Mouse (Mus musculus) heart, adult 8-10 months (tissue): ENCODE results near the gene Srgap1. TPM values are rescaled to one million over a fixed set of nuclear protein-coding genes. Genes with fewer than 3 reads are reported as not detected.

Source experiments
- DNase-seq: peaks from one replicate; pipeline ENCODE4 v3.0.0; 2022; ENCODE audit warnings: low spot score
- total RNA-seq, 4 experiments: library from RNA; stranded (reverse); gene quantifications; 2 replicates each; pipeline ENCODE4 v1.2.4; 2022

Srgap1 gene
- total RNA-seq, 4 experiments from 2014 or later: 1.1 to 1.8 (median 1.5) TPM

GRCm38 (mm10) chr10:121964114-121964513 lies 83.0 kb downstream of the Srgap1 start:
- DNase-seq: no peak

- DNase-seq: no peak
These were observed 85.1 kb downstream of the Srgap1 start for GRCm38 (mm10) chr10:121962053-121962452.

- DNase-seq: no peak
These were observed 85.8 kb downstream of the Srgap1 start for GRCm38 (mm10) chr10:121961121-121961893.

- no peak for DNase-seq
These were observed 88.4 kb downstream of the Srgap1 start for GRCm38 (mm10) chr10:121958741-121959140.

- DNase-seq: no peak
These were observed 90.6 kb downstream of the Srgap1 start for GRCm38 (mm10) chr10:121956505-121956904.

- DNase-seq: no peak
These were observed 91.4 kb downstream of the Srgap1 start for GRCm38 (mm10) chr10:121955730-121956129.

GRCm38 (mm10) chr10:121954877-121955276 lies 92.2 kb downstream of the Srgap1 start:
- DNase-seq: no peak

- no peak for DNase-seq
These were observed 94.1 kb downstream of the Srgap1 start for GRCm38 (mm10) chr10:121953041-121953440.

- DNase-seq: no peak
These were observed 100.9 kb downstream of the Srgap1 start for GRCm38 (mm10) chr10:121946173-121946572.

- no peak for DNase-seq
These were observed 115.2 kb downstream of the Srgap1 start for GRCm38 (mm10) chr10:121931909-121932308.

GRCm38 (mm10) chr10:121926094-121926493 lies 121.0 kb downstream of the Srgap1 start:
- no peak for DNase-seq

- no peak for DNase-seq
These were observed 128.1 kb downstream of the Srgap1 start for GRCm38 (mm10) chr10:121919016-121919415.

- no peak for DNase-seq
These were observed 128.5 kb downstream of the Srgap1 start for GRCm38 (mm10) chr10:121918579-121918978.

GRCm38 (mm10) chr10:121915530-121915929 lies 131.6 kb downstream of the Srgap1 start:
- no peak for DNase-seq

GRCm38 (mm10) chr10:121904137-121904536 lies 143.0 kb downstream of the Srgap1 start:
- peak; percentile 64 for DNase-seq

GRCm38 (mm10) chr10:121902651-121903050 lies 144.5 kb downstream of the Srgap1 start:
- no peak for DNase-seq

- no peak for DNase-seq
These were observed 146.3 kb downstream of the Srgap1 start for GRCm38 (mm10) chr10:121900772-121901171.

GRCm38 (mm10) chr10:121899706-121900105 lies 147.4 kb downstream of the Srgap1 start:
- DNase-seq: no peak

- DNase-seq: no peak
These were observed 149.2 kb downstream of the Srgap1 start for GRCm38 (mm10) chr10:121897835-121898370.

GRCm38 (mm10) chr10:121891390-121892067 lies 155.6 kb downstream of the Srgap1 start:
- no peak for DNase-seq

GRCm38 (mm10) chr10:121890061-121890460 lies 157.1 kb downstream of the Srgap1 start:
- no peak for DNase-seq

- DNase-seq: no peak
These were observed 160.3 kb downstream of the Srgap1 start for GRCm38 (mm10) chr10:121886805-121887204.
